Mouse (Mus musculus) ovary, postnatal 14 days (tissue): ENCODE results near the gene Mtmr10.
A peak's percentile ranks its signal among the peaks of the same experiment; 100 is the strongest.

ENCODE experiments used
- DNase-seq: peaks from one replicate; pipeline ENCODE4 v3.0.0; 2022; ENCODE audit warnings: low spot score

The Mtmr10 gene

GRCm38 (mm10) chr7:64287414-64288091, at the start of gene Mtmr10:
TSS of gene Mtmr10 (plus strand) at chr7:64287653.
- DNase-seq: peak; percentile 99

- DNase-seq: no peak
Measured at GRCm38 (mm10) chr7:64237747-64238146, 49.7 kb upstream of the Mtmr10 start.

- DNase-seq: no peak
Measured at GRCm38 (mm10) chr7:64238410-64239086, 48.9 kb upstream of the Mtmr10 start.

- DNase-seq: no peak
Measured at GRCm38 (mm10) chr7:64239138-64239805, 48.2 kb upstream of the Mtmr10 start.

DNA sequence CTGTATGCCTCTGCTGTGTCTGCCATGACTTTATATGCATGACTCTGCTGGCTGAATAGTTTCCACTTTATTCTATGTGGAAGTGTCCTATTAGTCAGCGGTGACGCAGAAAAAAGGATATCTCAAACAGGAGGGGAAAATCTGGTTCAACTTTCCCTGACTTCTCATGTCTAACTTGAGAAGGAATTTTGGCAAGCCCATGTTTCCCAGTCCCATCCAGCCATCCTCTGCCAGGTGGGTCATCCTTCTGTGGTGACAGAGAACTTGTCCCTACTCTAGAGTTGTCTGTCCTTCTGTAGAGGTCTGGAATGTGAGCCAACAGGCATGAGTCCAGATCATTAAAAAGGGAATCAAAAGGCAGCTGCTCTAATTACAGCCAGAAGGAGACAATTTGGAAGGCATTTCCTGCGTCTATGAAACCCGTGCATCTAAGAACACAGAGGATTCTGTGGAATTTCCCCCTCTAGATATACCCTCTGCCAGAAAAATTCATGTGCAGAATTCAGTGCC, 47.6 kb upstream of the Mtmr10 start:
- no peak for DNase-seq

- DNase-seq: no peak
Measured at GRCm38 (mm10) chr7:64242424-64242823, 45.0 kb upstream of the Mtmr10 start.

GRCm38 (mm10) chr7:64244371-64244770, 43.1 kb upstream of the Mtmr10 start:
- DNase-seq: no peak

GRCm38 (mm10) chr7:64246713-64247112, 40.7 kb upstream of the Mtmr10 start:
- DNase-seq: no peak

DNA sequence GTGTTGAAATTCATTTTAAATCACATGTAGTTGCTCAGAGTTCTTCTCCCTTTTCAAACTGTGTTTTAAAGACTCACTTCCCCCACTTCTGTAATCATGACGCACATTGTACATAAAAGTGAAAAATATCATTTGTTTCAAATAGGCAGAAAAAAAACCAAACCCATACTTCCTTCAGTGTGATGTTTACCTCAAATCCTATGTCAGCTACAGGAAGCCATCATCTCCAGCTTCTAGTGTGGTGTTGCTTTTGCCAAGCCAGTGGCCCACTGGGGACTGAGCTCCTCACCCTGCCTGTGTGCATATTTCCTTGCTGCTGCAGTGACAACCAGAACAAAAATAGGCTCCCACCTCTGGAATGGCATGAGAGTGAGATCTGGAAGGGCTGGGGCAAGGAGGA, 39.1 kb upstream of the Mtmr10 start:
- no peak for DNase-seq

DNA sequence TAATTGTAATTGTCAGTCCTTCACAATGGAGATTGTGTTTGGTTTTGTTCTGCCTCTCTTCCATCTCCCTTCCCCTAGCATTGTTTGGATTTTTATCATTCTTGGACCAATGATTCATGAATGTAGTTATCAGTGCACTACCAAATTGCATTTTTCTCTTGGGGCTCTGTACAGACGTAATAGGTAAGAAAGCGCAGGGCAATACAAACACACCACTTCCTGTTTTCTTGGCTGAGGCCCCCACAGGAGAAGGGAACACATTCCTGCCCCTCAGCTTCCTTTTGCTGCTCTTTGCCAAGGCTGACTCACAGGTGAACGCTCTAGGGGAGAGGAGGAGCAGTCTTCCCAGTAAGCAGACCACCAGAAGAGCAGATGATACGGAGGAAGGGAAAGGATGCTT, 37.7 kb upstream of the Mtmr10 start:
- no peak for DNase-seq

- no peak for DNase-seq
Measured at GRCm38 (mm10) chr7:64250417-64250816, 37.0 kb upstream of the Mtmr10 start.

DNA sequence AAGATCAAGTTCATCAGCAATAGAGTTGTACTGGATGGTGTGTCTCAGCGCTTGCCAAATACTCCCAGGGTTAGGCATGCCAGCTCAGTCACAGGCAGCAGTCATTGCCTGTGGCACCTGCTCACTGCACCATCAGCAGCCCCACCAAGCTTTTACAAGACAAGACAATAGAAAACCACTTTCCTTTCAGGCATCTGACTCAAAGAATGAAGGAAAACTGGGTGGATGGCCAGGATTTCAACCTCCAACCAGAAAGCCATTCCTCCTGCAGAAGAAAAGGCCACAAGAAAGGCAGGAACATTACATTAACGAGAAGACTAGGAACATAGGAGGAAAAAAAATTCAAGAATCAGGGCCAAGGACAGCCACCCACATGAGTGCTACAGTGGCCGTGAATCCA, 33.7 kb upstream of the Mtmr10 start:
- DNase-seq: no peak

- no peak for DNase-seq
Measured at GRCm38 (mm10) chr7:64265502-64266279, 21.8 kb upstream of the Mtmr10 start.

DNA sequence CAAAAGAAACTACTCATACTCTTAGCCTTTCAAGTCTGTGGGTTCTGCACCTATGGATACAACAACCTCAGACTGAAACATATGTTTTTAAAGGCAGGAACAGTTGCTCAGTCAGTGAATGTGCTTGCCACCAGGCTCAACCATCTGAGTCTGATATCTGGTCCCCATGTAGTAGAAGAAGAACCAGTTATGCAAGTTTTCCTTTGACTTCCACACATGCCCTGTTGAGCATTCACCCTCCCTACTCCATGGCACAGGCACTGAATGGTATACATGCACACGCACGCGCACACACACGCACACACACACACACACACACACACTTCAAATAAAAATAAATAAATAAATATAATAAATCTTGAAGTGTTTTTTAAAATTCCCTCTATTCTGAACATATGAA, 20.9 kb upstream of the Mtmr10 start:
- no peak for DNase-seq

DNA sequence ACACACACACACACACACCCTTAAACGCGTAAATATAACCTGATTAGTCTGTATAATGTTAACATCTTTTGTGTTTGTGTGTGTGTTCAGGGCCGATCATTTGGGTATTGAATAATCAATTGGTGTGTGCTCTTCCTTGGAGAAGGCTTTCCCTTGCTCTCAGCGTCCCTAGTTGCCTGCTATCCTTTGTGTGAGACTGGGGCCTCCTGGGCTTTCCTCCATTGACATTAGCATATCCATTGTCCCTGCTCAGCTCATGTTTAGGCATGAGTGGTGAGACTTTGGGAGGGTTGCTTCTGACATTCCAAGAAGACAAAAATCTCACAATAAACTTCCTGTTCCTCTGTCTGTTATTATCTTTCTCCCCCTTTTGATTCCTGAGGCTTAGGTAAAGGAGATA, 15.5 kb upstream of the Mtmr10 start:
- no peak for DNase-seq

DNA sequence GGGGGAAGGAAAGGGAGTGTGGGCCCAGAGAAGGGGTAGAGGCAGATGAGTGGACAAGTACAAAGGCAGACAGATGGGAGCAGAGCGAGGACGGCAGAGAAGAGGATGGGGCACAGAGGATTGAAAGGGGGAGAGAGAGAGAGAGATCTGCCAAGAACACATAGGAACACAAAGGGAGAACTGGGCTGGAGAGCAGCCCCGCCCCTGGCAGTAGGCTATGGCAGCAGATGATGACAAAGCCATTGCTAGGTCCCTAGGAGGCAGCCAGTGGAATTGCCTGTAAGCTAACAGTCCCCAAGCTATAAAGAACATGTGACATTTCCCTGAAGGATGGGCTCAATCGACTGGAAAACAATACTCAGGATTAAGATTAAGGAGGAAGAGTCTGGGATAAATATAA, 11.9 kb upstream of the Mtmr10 start:
- DNase-seq: no peak

- DNase-seq: no peak
Measured at GRCm38 (mm10) chr7:64276921-64277320, 10.5 kb upstream of the Mtmr10 start.

DNA sequence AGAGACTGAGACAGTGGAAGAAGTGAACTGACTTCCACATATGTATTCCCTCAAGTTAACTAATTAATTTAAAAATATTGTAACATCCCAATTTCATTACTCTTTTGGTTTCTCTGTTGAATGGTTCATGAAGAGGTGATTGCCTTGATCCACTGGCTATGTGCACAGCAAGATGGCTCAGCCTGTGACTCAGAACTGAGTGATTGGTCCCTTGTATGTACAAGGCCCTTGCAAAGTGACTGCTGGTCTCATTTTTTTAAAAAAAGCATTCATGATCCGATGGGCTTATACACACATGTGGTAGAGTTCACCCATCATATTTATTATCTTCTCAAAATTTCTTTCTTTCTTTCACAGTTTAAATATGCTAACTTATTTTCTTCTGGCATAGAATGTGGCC, 8.9 kb upstream of the Mtmr10 start:
- DNase-seq: no peak

DNA sequence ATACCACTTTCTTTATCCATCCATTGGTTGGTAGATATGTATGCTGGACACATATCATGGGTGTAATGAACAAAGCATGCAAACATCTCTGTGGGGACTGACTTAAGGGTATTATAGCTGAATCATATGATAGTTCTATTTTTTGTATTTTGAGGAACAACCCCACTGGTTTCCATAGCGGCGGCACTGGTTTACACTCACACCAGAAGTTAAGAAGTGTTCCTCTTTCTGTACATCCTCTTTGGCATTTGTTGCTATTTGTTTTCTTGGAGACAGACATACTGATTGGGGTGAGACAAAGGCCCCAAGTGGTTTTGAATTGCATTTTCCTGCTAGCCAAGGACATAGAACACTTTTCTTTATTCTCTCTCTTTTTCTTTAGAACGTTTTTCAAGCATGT, 7.9 kb upstream of the Mtmr10 start:
- DNase-seq: no peak

- DNase-seq: no peak
Measured at GRCm38 (mm10) chr7:64286566-64286965, 887 bp upstream of the Mtmr10 start.

- DNase-seq: no peak
Measured at GRCm38 (mm10) chr7:64289416-64289815, 2.0 kb downstream of the Mtmr10 start.

DNA sequence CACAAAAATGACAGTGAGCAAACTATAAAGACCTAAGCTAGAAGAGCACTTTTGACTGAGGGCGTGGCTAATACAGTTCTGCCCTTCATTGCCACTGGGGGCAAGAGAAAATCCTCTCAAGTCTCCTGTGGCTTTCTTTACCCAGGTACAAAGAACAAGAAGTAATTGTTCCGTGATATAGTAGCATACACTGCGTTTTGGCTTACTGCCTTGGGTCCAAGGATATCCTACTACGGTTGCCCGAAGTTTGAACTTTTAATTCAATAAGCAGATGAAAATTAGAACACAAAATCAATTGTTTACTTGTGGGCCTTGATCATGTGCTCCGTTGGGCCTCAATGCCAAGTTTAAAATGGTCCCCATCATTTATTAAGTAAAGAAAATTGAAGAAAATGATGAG, 3.0 kb downstream of the Mtmr10 start:
- DNase-seq: no peak
